Mouse (Mus musculus) MEL (cell line): Measurements from ENCODE around the gene Slc12a1. TPM values are rescaled to one million over a fixed set of nuclear protein-coding genes. Genes with fewer than 3 reads are reported as not detected.
A peak's percentile ranks its signal among the peaks of the same experiment; 100 is the strongest.

Experiments
- DNase-seq: peaks from one replicate; pipeline ENCODE4 v3.0.0; 2011; ENCODE audit warnings: low read depth, low spot score
- H3K27ac ChIP-seq: 2 replicates; pipeline ENCODE4 v1.5.1; 2012; ENCODE audit warnings: low read depth, mild to moderate bottlenecking, control low read depth, low read length, moderate library complexity; ENCODE audit not compliant: control insufficient read depth
- H3K27me3 ChIP-seq, 2 experiments: fragments of 150-350 bp in 1 of 2; sonication (generic) in 1 of 2; 2 replicates each; pipeline ENCODE4 v1.6.1; 2012; ENCODE audit warnings: low read length in 2 of 2, mild to moderate bottlenecking in 2 of 2, improper control_type of control experiment in 1 of 2, moderate library complexity in 1 of 2; ENCODE audit not compliant: insufficient read depth in 2 of 2, control insufficient read depth in 1 of 2
- H3K36me3 ChIP-seq, 2 experiments: 2 replicates each; pipeline ENCODE4 v1.6.1; 2012 to 2014; ENCODE audit warnings: low read length in 2 of 2, improper control_type of control experiment in 1 of 2, inconsistent platforms in 1 of 2, mild to moderate bottlenecking in 1 of 2; ENCODE audit not compliant: insufficient read depth in 2 of 2, control insufficient read depth in 1 of 2
- H3K4me1 ChIP-seq, 2 experiments: fragments of 150-350 bp in 1 of 2; sonication (generic) in 1 of 2; 2 replicates each; pipeline ENCODE4 v1.6.1; 2012; ENCODE audit warnings: low read length in 2 of 2, improper control_type of control experiment in 1 of 2, mild to moderate bottlenecking in 1 of 2; ENCODE audit not compliant: insufficient read depth in 2 of 2, control insufficient read depth in 1 of 2
- H3K4me3 ChIP-seq, 2 experiments: fragments of 150-350 bp in 1 of 2; sonication (generic) in 1 of 2; 2 replicates each; pipeline ENCODE4 v1.5.1; 2012; ENCODE audit warnings: low read depth in 2 of 2, low read length in 2 of 2, mild to moderate bottlenecking in 2 of 2, moderate library complexity in 2 of 2, control low read depth in 1 of 2, improper control_type of control experiment in 1 of 2; ENCODE audit not compliant: control insufficient read depth in 1 of 2, insufficient read depth in 1 of 2
- H3K79me2 ChIP-seq: 2 replicates; pipeline ENCODE4 v1.6.1; 2012; ENCODE audit warnings: mild to moderate bottlenecking, low read length, moderate library complexity; ENCODE audit not compliant: control insufficient read depth, poor library complexity, insufficient read depth
- H3K9ac ChIP-seq: 2 replicates; pipeline ENCODE4 v1.6.1; 2012; ENCODE audit warnings: low read depth, mild to moderate bottlenecking, control low read depth, low read length, moderate library complexity; ENCODE audit not compliant: control insufficient read depth, poor library complexity, severe bottlenecking
- H3K9me3 ChIP-seq: fragments of 150-350 bp; sonication (generic); replicated peaks from 2 replicates; pipeline ENCODE4 v1.6.1; 2012; ENCODE audit warnings: mild to moderate bottlenecking, low read length, improper control_type of control experiment, moderate library complexity; ENCODE audit not compliant: insufficient read depth
- CTCF ChIP-seq, 3 experiments: IDR thresholded peaks in 2 of 3; conservative IDR thresholded peaks in 1 of 3; 2 replicates each; pipeline ENCODE4 v1.5.1; 2011 to 2012; ENCODE audit warnings: low read length in 3 of 3, low read depth in 2 of 3, mild to moderate bottlenecking in 2 of 3, improper control_type of control experiment in 1 of 3, inconsistent platforms in 1 of 3, mixed read lengths in 1 of 3, moderate library complexity in 1 of 3; ENCODE audit not compliant: control insufficient read depth in 1 of 3, insufficient read depth in 1 of 3, poor library complexity in 1 of 3, severe bottlenecking in 1 of 3
- HCFC1 ChIP-seq: IDR thresholded peaks from 2 replicates; pipeline ENCODE4 v1.6.1; 2012; ENCODE audit warnings: low read depth, mild to moderate bottlenecking, inconsistent platforms, low read length, improper control_type of control experiment, moderate library complexity
- KAT2A ChIP-seq: conservative IDR thresholded peaks from 2 replicates; pipeline ENCODE4 v1.6.1; 2012; ENCODE audit warnings: low read depth, low read length, improper control_type of control experiment, inconsistent platforms
- MAFK ChIP-seq: IDR thresholded peaks from 2 replicates; pipeline ENCODE4 v1.6.1; 2011; ENCODE audit warnings: low read depth, mild to moderate bottlenecking, low read length, improper control_type of control experiment, borderline replicate concordance
- MAX ChIP-seq: IDR thresholded peaks from 2 replicates; pipeline ENCODE4 v1.6.1; 2011; ENCODE audit warnings: low read length, improper control_type of control experiment
- MEF2A ChIP-seq: IDR thresholded peaks from 2 replicates; pipeline ENCODE4 v1.6.1; 2014; ENCODE audit warnings: low read depth, mild to moderate bottlenecking, inconsistent platforms, low read length, improper control_type of control experiment; ENCODE audit not compliant: poor library complexity, insufficient replicate concordance, severe bottlenecking; ENCODE audit errors: extremely low read depth
- NELFE ChIP-seq: IDR thresholded peaks from 2 replicates; pipeline ENCODE4 v1.6.1; 2011; ENCODE audit warnings: low read depth, low read length, improper control_type of control experiment
- NRF1 ChIP-seq: IDR thresholded peaks from 2 replicates; pipeline ENCODE4 v1.6.1; 2014; ENCODE audit warnings: low read depth, mild to moderate bottlenecking, inconsistent platforms, low read length, improper control_type of control experiment, moderate library complexity; ENCODE audit not compliant: poor library complexity, insufficient read depth, severe bottlenecking
- POLR2A ChIP-seq, 2 experiments: IDR thresholded peaks; 2 replicates each; pipeline ENCODE4 v1.6.1; 2011 to 2012; ENCODE audit warnings: low read length in 2 of 2, mild to moderate bottlenecking in 2 of 2, control low read depth in 1 of 2, improper control_type of control experiment in 1 of 2, low read depth in 1 of 2, moderate library complexity in 1 of 2; ENCODE audit not compliant: control insufficient read depth in 1 of 2, insufficient read depth in 1 of 2, poor library complexity in 1 of 2
- POLR2AphosphoS5 ChIP-seq: IDR thresholded peaks from 2 replicates; pipeline ENCODE4 v1.6.1; 2012; ENCODE audit warnings: low read depth, borderline replicate concordance, mild to moderate bottlenecking, inconsistent platforms, low read length, moderate library complexity, mixed read lengths
- SIN3A ChIP-seq: IDR thresholded peaks from 2 replicates; pipeline ENCODE4 v1.6.1; 2012; ENCODE audit warnings: low read length, improper control_type of control experiment, inconsistent platforms
- SMC3 ChIP-seq: IDR thresholded peaks from 2 replicates; pipeline ENCODE4 v1.6.1; 2011; ENCODE audit warnings: low read depth, low read length, improper control_type of control experiment
- UBTF ChIP-seq: IDR thresholded peaks from 2 replicates; pipeline ENCODE4 v1.6.1; 2012; ENCODE audit warnings: low read depth, mild to moderate bottlenecking, inconsistent platforms, low read length, improper control_type of control experiment, moderate library complexity, borderline replicate concordance; ENCODE audit not compliant: insufficient read depth
- USF1 ChIP-seq: IDR thresholded peaks from 2 replicates; pipeline ENCODE4 v1.6.1; 2014; ENCODE audit warnings: low read depth, mild to moderate bottlenecking, inconsistent platforms, low read length, improper control_type of control experiment, moderate library complexity
- ZMIZ1 ChIP-seq: IDR thresholded peaks from 2 replicates; pipeline ENCODE4 v1.6.1; 2012; ENCODE audit warnings: low read depth, mild to moderate bottlenecking, inconsistent platforms, low read length, improper control_type of control experiment, moderate library complexity
- polyA plus RNA-seq, 2 experiments: library from polyadenylated mRNA; stranded (reverse) in 1 of 2; unstranded in 1 of 2; fragments of >175 nt in 1 of 2; fragments of >200 nt in 1 of 2; gene quantifications; 2 replicates each; pipeline versions ENCODE4 v1.2.1 to v1.2.4; 2012; ENCODE audit warnings: low replicate concordance in 2 of 2, low read depth in 1 of 2; ENCODE audit not compliant: insufficient read length in 2 of 2, insufficient read depth in 1 of 2, missing spikeins in 1 of 2
- total RNA-seq: library from RNA; depleted of rRNA; stranded (reverse); fragments of 300-350 nt; gene quantifications from 2 replicates; pipeline ENCODE4 v1.2.3, GENCODE M21; 2012

Gene Slc12a1
- total and polyA plus RNA-seq, 3 experiments: not detected

- Histone ChIP-seq H3K4me1 (no peaks in the 10 kb centered on the region), H3K36me3 (no peaks in the 10 kb centered on the region), H3K9ac (no peak overlapping the region), H3K79me2 (no peaks in the 10 kb centered on the region)
- TF ChIP-seq MAFK: no peak
- no peak for TF ChIP-seq USF1
- TF ChIP-seq KAT2A: no peak
- TF ChIP-seq SIN3A: no peak
- TF ChIP-seq POLR2AphosphoS5: peak; percentile 89; the same call in 1 of the 2 replicates
- TF ChIP-seq, all 39 proteins: peak for 1
- no peaks in the 10 kb centered on the region for H3K9me3 ChIP-seq
- no peak overlapping the region for H3K27ac ChIP-seq
- H3K4me3 ChIP-seq: no peak overlapping the region
- no peak for DNase-seq
- no peaks in the 10 kb centered on the region; a peak in 1 of 4 replicates for H3K27me3 ChIP-seq
Observed at GRCm38 (mm10) chr2:125192905-125193304, 40.6 kb downstream of the Slc12a1 start.

GRCm38 (mm10) chr2:125196771-125197170 lies 44.5 kb downstream of the Slc12a1 start:
- Histone ChIP-seq H3K9me3 (no peaks in the 10 kb centered on the region), H3K4me3 (no peak overlapping the region), H3K4me1 (no peaks in the 10 kb centered on the region), H3K9ac (no peak overlapping the region), H3K27me3 (0 out of 4 replicates have a peak, but pooled peaks cover 0 to 2% of the 10 kb centered on the region in 2 experiments), H3K79me2 (no peaks in the 10 kb centered on the region), H3K27ac (no peak overlapping the region), H3K36me3 (no peaks in the 10 kb centered on the region)
- TF ChIP-seq HCFC1: no peak
- TF ChIP-seq MEF2A: no peak
- TF ChIP-seq MAFK: no peak
- no peak for TF ChIP-seq MAX
- no peak for TF ChIP-seq SIN3A
- TF ChIP-seq NRF1: no peak
- no peak for TF ChIP-seq NELFE
- TF ChIP-seq UBTF: no peak
- no peak for TF ChIP-seq ZMIZ1
- TF ChIP-seq SMC3: no peak
- no peak for TF ChIP-seq CTCF (IDR thresholded peaks at IDR 0.05 in 2 of 3, conservative IDR thresholded peaks at IDR 0.05 in 1 of 3; ENCODE audit: control insufficient read depth in 1 of 3, insufficient read depth in 1 of 3, low read depth in 2 of 3, low read length in 3 of 3, poor library complexity in 1 of 3, severe bottlenecking in 1 of 3)
- no peak for TF ChIP-seq POLR2A (IDR thresholded peaks at IDR 0.05; ENCODE audit: control insufficient read depth in 1 of 2, insufficient read depth in 1 of 2, low read depth in 1 of 2, low read length in 2 of 2, poor library complexity in 1 of 2)
- no peak for DNase-seq
